Mouse (Mus musculus): ENCODE data around the gene Rsph3b. TPM values are rescaled to one million over a fixed set of nuclear protein-coding genes. Genes with fewer than 3 reads are reported as not detected.
"Not testable (repeated sequence)": the region's sequence is repeated elsewhere in the genome, so short reads cannot be mapped to it uniquely, and the experiment has no call there.

The Rsph3b gene
- polyA plus RNA-seq, 1 experiment from 2014 or later, result 12.0 TPM

GRCm38 (mm10) chr17:6960776-6961175, 12.3 kb upstream of the Rsph3b start, which contains the start of gene Tagap1:
Gene Tagap1, minus strand, starts transcription at chr17:6961156.
- H3K27me3 ChIP-seq (ENCODE audit: control insufficient read depth, insufficient read depth, low read depth, low read length); H3K36me3 ChIP-seq (ENCODE audit: control insufficient read depth, insufficient read depth); H3K9me3 ChIP-seq (replicated peaks; ENCODE audit: control insufficient read depth, low read length); H3K27ac ChIP-seq (ENCODE audit: low read length); H3K4me1 ChIP-seq (ENCODE audit: control insufficient read depth, low read depth, low read length): not testable (repeated sequence)
- H3K9ac ChIP-seq (ENCODE audit: low read depth, low read length), result peak within 1 kb of the TSS; percentile 47
- under 1% methylated on average over 43 of the region's 51 CpGs for WGBS (ENCODE audit: insufficient replicate concordance)
- ATAC-seq (ENCODE audit: low read depth), result peak; percentile 36
- H3K4me2 ChIP-seq (ENCODE audit: low read depth, low read length), result peak within 1 kb of the TSS; percentile 65
- peak within 1 kb of the TSS; percentile 64 for H3K4me3 ChIP-seq (ENCODE audit: low read depth, low read length)

- ATAC-seq (ENCODE audit: low read depth); H3K36me3 ChIP-seq (ENCODE audit: control insufficient read depth, insufficient read depth); H3K27ac ChIP-seq (ENCODE audit: low read length); H3K27me3 ChIP-seq (ENCODE audit: control insufficient read depth, insufficient read depth, low read depth, low read length); H3K4me1 ChIP-seq (ENCODE audit: control insufficient read depth, low read depth, low read length); H3K9me3 ChIP-seq (replicated peaks; ENCODE audit: control insufficient read depth, low read length): not testable (repeated sequence)
- peak overlapping the region; percentile 47; the same call in 1 of the 2 replicates for H3K9ac ChIP-seq (ENCODE audit: low read depth, low read length)
- WGBS (ENCODE audit: insufficient replicate concordance), result under 1% methylated on average over 12 of the region's 12 CpGs
- peak overlapping the region; percentile 53 for H3K4me2 ChIP-seq (ENCODE audit: low read depth, low read length)
- peak overlapping the region; percentile 64 for H3K4me3 ChIP-seq (ENCODE audit: low read depth, low read length)
Observed at GRCm38 (mm10) chr17:6960349-6960748, 11.9 kb upstream of the Rsph3b start.

GRCm38 (mm10) chr17:6959543-6960259, 11.2 kb upstream of the Rsph3b start:
- 57% methylated on average over 3 of the region's 6 CpGs for WGBS (ENCODE audit: insufficient replicate concordance)
- not testable (repeated sequence) for H3K36me3 ChIP-seq (ENCODE audit: control insufficient read depth, insufficient read depth); H3K27ac ChIP-seq (ENCODE audit: low read length); ATAC-seq (ENCODE audit: low read depth); H3K27me3 ChIP-seq (ENCODE audit: control insufficient read depth, insufficient read depth, low read depth, low read length); H3K9ac ChIP-seq (ENCODE audit: low read depth, low read length); H3K4me1 ChIP-seq (ENCODE audit: control insufficient read depth, low read depth, low read length); H3K9me3 ChIP-seq (replicated peaks; ENCODE audit: control insufficient read depth, low read length)
- H3K4me3 ChIP-seq (ENCODE audit: low read depth, low read length), result peak overlapping the region; percentile 64
- peak overlapping the region; percentile 53 for H3K4me2 ChIP-seq (ENCODE audit: low read depth, low read length)

DNA sequence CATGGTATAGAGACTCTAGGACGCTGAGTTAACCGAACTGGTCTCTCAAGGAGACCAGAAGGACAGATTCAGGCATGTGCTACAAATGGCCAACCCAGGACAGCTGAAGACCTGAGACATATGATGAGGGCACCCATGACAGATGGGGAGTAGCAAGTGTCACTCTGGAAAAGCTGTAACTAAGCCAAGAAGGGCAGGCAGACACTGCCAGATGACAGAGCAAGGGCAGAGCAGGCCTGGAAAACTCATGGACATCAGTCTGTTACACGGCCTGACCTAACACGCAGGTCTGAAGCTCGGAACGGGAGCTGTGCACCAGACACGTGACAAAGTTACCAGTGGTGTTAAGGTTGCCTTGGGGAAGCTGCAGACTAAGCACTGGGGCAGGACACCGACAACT, 10.4 kb upstream of the Rsph3b start:
- H3K9ac ChIP-seq (ENCODE audit: low read depth, low read length); ATAC-seq (ENCODE audit: low read depth); H3K36me3 ChIP-seq (ENCODE audit: control insufficient read depth, insufficient read depth); H3K4me2 ChIP-seq (ENCODE audit: low read depth, low read length); H3K4me1 ChIP-seq (ENCODE audit: control insufficient read depth, low read depth, low read length); H3K4me3 ChIP-seq (ENCODE audit: low read depth, low read length); H3K27ac ChIP-seq (ENCODE audit: low read length); H3K9me3 ChIP-seq (replicated peaks; ENCODE audit: control insufficient read depth, low read length); H3K27me3 ChIP-seq (ENCODE audit: control insufficient read depth, insufficient read depth, low read depth, low read length): not testable (repeated sequence)
- WGBS (ENCODE audit: insufficient replicate concordance), result 77% methylated on average over 5 of the region's 8 CpGs

DNA sequence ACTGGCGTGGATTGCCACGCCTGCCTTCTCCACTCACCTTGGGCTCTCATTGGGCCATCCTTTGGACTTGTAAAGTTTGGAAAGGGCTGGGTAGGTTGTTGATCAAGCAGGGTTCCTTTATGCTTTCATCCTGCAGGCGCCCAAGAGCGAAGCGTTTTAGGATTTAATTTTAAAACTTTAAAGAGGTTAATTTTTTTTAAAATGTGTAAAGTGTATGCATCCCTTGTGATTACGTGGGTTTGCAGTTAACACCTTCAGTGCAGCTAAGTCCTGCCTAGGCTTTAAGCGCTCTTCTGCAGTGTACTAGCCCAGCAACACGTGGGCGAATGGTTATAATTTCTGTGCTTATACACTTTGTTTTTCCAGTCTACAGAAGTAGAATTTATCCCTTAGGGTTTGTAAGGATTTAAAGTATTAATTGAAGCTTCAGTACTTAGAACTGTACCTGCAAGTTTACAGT, 317 bp upstream of the Rsph3b start:
- Histone ChIP-seq H3K9ac (ENCODE audit: low read depth, low read length) (peak overlapping the region; percentile 62; the same call in 1 of the 2 replicates), H3K4me3 (ENCODE audit: low read depth, low read length) (peak overlapping the region; percentile 69), H3K4me2 (ENCODE audit: low read depth, low read length) (peak overlapping the region; percentile 84)
- H3K4me1 ChIP-seq (ENCODE audit: control insufficient read depth, low read depth, low read length); H3K36me3 ChIP-seq (ENCODE audit: control insufficient read depth, insufficient read depth); H3K27ac ChIP-seq (ENCODE audit: low read length); ATAC-seq (ENCODE audit: low read depth); H3K9me3 ChIP-seq (replicated peaks; ENCODE audit: control insufficient read depth, low read length); H3K27me3 ChIP-seq (ENCODE audit: control insufficient read depth, insufficient read depth, low read depth, low read length): not testable (repeated sequence)
- 10% methylated on average over 9 of the region's 9 CpGs for WGBS (ENCODE audit: insufficient replicate concordance)

- H3K27ac ChIP-seq (ENCODE audit: low read length); H3K27me3 ChIP-seq (ENCODE audit: control insufficient read depth, insufficient read depth, low read depth, low read length); H3K9me3 ChIP-seq (replicated peaks; ENCODE audit: control insufficient read depth, low read length); H3K36me3 ChIP-seq (ENCODE audit: control insufficient read depth, insufficient read depth); H3K4me1 ChIP-seq (ENCODE audit: control insufficient read depth, low read depth, low read length); H3K9ac ChIP-seq (ENCODE audit: low read depth, low read length); ATAC-seq (ENCODE audit: low read depth): not testable (repeated sequence)
- peak overlapping the region; percentile 84 for H3K4me2 ChIP-seq (ENCODE audit: low read depth, low read length)
- no CpG with 5 or more reads among the region's 8 CpGs for WGBS (ENCODE audit: insufficient replicate concordance)
- peak overlapping the region; percentile 69; the same call in 1 of the 2 replicates for H3K4me3 ChIP-seq (ENCODE audit: low read depth, low read length)
Observed at GRCm38 (mm10) chr17:6947637-6947983, 872 bp downstream of the Rsph3b start.

GRCm38 (mm10) chr17:6942560-6942959, 5.9 kb downstream of the Rsph3b start:
- H3K9me3 ChIP-seq (replicated peaks; ENCODE audit: control insufficient read depth, low read length); H3K36me3 ChIP-seq (ENCODE audit: control insufficient read depth, insufficient read depth); H3K4me2 ChIP-seq (ENCODE audit: low read depth, low read length); H3K9ac ChIP-seq (ENCODE audit: low read depth, low read length); H3K27ac ChIP-seq (ENCODE audit: low read length); ATAC-seq (ENCODE audit: low read depth); H3K4me3 ChIP-seq (ENCODE audit: low read depth, low read length); H3K27me3 ChIP-seq (ENCODE audit: control insufficient read depth, insufficient read depth, low read depth, low read length); H3K4me1 ChIP-seq (ENCODE audit: control insufficient read depth, low read depth, low read length): not testable (repeated sequence)
- no CpG with 5 or more reads among the region's 4 CpGs for WGBS (ENCODE audit: insufficient replicate concordance)

DNA sequence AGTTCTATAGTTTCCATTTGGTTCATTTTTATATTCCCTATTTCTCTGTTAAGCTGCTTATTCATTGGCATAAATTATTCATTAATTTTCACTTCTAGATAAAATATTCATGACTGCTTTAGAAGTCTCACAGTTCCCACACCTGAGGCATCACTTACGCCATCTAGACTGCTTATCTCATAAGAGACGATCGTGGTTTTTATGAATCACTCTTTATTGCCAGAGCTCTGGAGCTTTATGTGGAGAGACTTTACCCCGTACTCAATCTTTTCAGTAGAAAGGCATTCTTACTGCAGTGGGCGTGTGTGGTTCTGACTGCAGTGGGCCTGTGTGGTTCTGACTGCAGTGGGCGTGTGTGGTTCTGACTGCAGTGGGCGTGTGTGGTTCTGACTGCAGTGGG, 16.9 kb downstream of the Rsph3b start:
- H3K9ac ChIP-seq (ENCODE audit: low read depth, low read length); H3K9me3 ChIP-seq (replicated peaks; ENCODE audit: control insufficient read depth, low read length); H3K4me3 ChIP-seq (ENCODE audit: low read depth, low read length); H3K4me1 ChIP-seq (ENCODE audit: control insufficient read depth, low read depth, low read length); H3K27me3 ChIP-seq (ENCODE audit: control insufficient read depth, insufficient read depth, low read depth, low read length); H3K36me3 ChIP-seq (ENCODE audit: control insufficient read depth, insufficient read depth); ATAC-seq (ENCODE audit: low read depth); H3K27ac ChIP-seq (ENCODE audit: low read length); H3K4me2 ChIP-seq (ENCODE audit: low read depth, low read length): not testable (repeated sequence)
- 81% methylated on average over 7 of the region's 7 CpGs for WGBS (ENCODE audit: insufficient replicate concordance)

- H3K4me3 ChIP-seq (ENCODE audit: low read depth, low read length); H3K9ac ChIP-seq (ENCODE audit: low read depth, low read length); ATAC-seq (ENCODE audit: low read depth); H3K27ac ChIP-seq (ENCODE audit: low read length); H3K36me3 ChIP-seq (ENCODE audit: control insufficient read depth, insufficient read depth); H3K27me3 ChIP-seq (ENCODE audit: control insufficient read depth, insufficient read depth, low read depth, low read length); H3K9me3 ChIP-seq (replicated peaks; ENCODE audit: control insufficient read depth, low read length); H3K4me1 ChIP-seq (ENCODE audit: control insufficient read depth, low read depth, low read length); H3K4me2 ChIP-seq (ENCODE audit: low read depth, low read length): not testable (repeated sequence)
- WGBS (ENCODE audit: insufficient replicate concordance), result 53% methylated on average over 7 of the region's 7 CpGs
Observed at GRCm38 (mm10) chr17:6920351-6920894, 28.1 kb downstream of the Rsph3b start.
